In genomic region chr13:4001687-4002086, GRCm38 (mm10) we compare ENCODE assay signal across 9 mouse cellular contexts. TPM values are rescaled to one million over a fixed set of nuclear protein-coding genes. Genes with fewer than 3 reads are reported as not detected.
A peak's percentile ranks its signal among the peaks of the same experiment; 100 is the strongest.
DNase-seq lines count a peak whose midpoint lies in the region; TF ChIP-seq lines count a peak whose summit lies in the region.
"Had no signal": no experiment of that assay in that cellular context is flagged by ENCODE, and none has a peak within 500 bp of the region (broad histone marks: within the 10 kb centered on the region; RNA-seq: fewer than 3 reads in every experiment).

No protein-coding gene starts in this region.

- no peaks in the 10 kb centered on the region for H3K36me3 ChIP-seq in testis, adult 2 months (ENCODE audit: control insufficient read depth, insufficient read depth, low read length)

- H3K4me3 ChIP-seq in testis, adult 2 months (ENCODE audit: control insufficient read depth, low read depth, low read length): no peak overlapping the region

- no peak for TF ChIP-seq POLR2A in testis, adult 2 months (IDR thresholded peaks at IDR 0.05; ENCODE audit: control insufficient read depth, low read depth, low read length)

- no peaks in the 10 kb centered on the region for H3K4me1 ChIP-seq in testis, adult 2 months (ENCODE audit: control insufficient read depth, insufficient read depth, low read length)

- no peaks in the 10 kb centered on the region for H3K27me3 ChIP-seq in testis, adult 2 months (ENCODE audit: control insufficient read depth, insufficient read depth, low read length)

- DNase-seq in 416B (ENCODE audit: low read depth): peak; percentile 69
- peak; percentile 46 for DNase-seq in Muller cell, postnatal 12 days (ENCODE audit: inconsistent ontology term)
- DNase-seq in cerebellum, adult 8-10 months: peak; percentile 28
- DNase-seq in frontal cortex, adult 2 months (ENCODE audit: extremely low spot score in 1 of 2, low spot score in 1 of 2): peak; percentile 28 to 91
- DNase-seq in kidney, adult 18-20 months: peak; percentile 67
- peak; percentile 36 to 55 for DNase-seq in left cerebral cortex, postnatal 36 days (ENCODE audit: low spot score in 2 of 2)
- peak; percentile 52 for DNase-seq in naive thymus-derived CD4-positive, alpha-beta T cell, adult 2 months (ENCODE audit: low read depth)

- H3K27ac ChIP-seq in testis, adult 2 months (ENCODE audit: control insufficient read depth, insufficient read depth, low read depth, low read length): no peak overlapping the region

- intact Hi-C loops in left cerebral cortex, postnatal 36 days (cut with DNase I): loop anchor here (2.0 kb wide), 1 partner anchor 337 kb away; no protein-coding TSS in a partner anchor

- peak; percentile 64; the same call in 1 of the 2 replicates for TF ChIP-seq CTCF in testis, adult 2 months (IDR thresholded peaks at IDR 0.05; ENCODE audit: control insufficient read depth, insufficient read depth, insufficient replicate concordance, low read depth, low read length)

RNA-seq across cellular contexts. Expression of gene Akr1c14, which starts 47.1 kb away (rescaled TPM):
- 1.6 and 1.9 TPM in 2 replicates for polyA plus RNA-seq in frontal cortex, adult 2 months (2012; rRNA removed)
- 1 to 10 TPM in 1 of 2 experiments, under 1 TPM in 1; 0.82 to 2.3 TPM for total RNA-seq in left cerebral cortex, postnatal 36 days (2021)
- 0.23 and 0.46 TPM in 2 replicates for polyA plus RNA-seq in testis, adult 2 months (2012; rRNA removed)

RNA-seq across cellular contexts. Expression of gene Ucn3, which starts 56.5 kb away (rescaled TPM):
- polyA plus RNA-seq in frontal cortex, adult 2 months (2012; rRNA removed): not detected in 2 replicates
- total RNA-seq in left cerebral cortex, postnatal 36 days (2021): under 1 TPM in 1 of 2 experiments, not detected in 1; 0.27 TPM
- not detected in 2 replicates for polyA plus RNA-seq in testis, adult 2 months (2012; rRNA removed)
- polyA plus RNA-seq: stomach, embryonic 16.5 days had no signal
